In the genomic region with DNA sequence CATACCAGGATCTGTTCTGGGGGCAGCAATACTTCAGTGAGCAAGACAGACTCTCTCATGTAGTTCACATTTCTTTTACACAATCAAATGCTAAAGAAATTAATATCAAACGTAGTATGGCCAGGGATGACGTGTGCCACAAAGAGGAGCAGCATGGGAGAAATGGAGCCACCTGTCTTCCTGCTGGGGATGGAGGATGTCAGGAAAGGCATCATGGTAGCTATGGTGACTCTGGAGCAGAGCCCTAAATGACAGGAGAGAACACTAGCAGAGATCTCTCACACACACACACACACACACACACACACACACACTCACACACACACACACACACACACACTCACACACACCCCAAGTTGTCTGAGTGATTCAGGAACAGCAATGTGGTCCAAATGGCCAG, we compare ENCODE assay signal across 27 mouse cellular contexts. TPM values are rescaled to one million over a fixed set of nuclear protein-coding genes. Genes with fewer than 3 reads are reported as not detected.
DNase-seq lines count a peak whose midpoint lies in the region; TF ChIP-seq lines count a peak whose summit lies in the region.
"Had no signal": no experiment of that assay in that cellular context is flagged by ENCODE, and none has a peak within 500 bp of the region (broad histone marks: within the 10 kb centered on the region; RNA-seq: fewer than 3 reads in every experiment).

No protein-coding gene starts in this region.

- no peak for TF ChIP-seq CTCF in cerebellum, adult 2 months (IDR thresholded peaks at IDR 0.05; ENCODE audit: borderline replicate concordance, insufficient read depth, low read depth, low read length)
- TF ChIP-seq CTCF in layer of hippocampus, adult 2 months (conservative IDR thresholded peaks at IDR 0.05), result no peak

- peaks cover 68% of the 10 kb centered on the region for H3K4me1 ChIP-seq in cerebellum, adult 2 months (ENCODE audit: control insufficient read depth, insufficient read depth, low read length)

- no peak for TF ChIP-seq POLR2A in cerebellum, adult 2 months (IDR thresholded peaks at IDR 0.05; ENCODE audit: borderline replicate concordance, insufficient read depth, low read length)

- WGBS in cerebellum, adult 2 months, result 9% methylated on average over 2 of the region's 2 CpGs

- peak in 1 of 2 experiments; percentile 46 for DNase-seq in cerebellum, adult 2 months
- no peak for DNase-seq in cerebellum, adult 18-20 months
- DNase-seq in cerebellum, postnatal 10 days, result peak; percentile 59 to 62
- DNase-seq in cerebellum, postnatal 4 days (ENCODE audit: low spot score in 2 of 2), result no peak
- no peak for DNase-seq in layer of hippocampus, adult 2 months (ENCODE audit: low spot score in 2 of 2)
- no peak for DNase-seq in layer of hippocampus, adult 9-10 months (ENCODE audit: low spot score)
- DNase-seq: adrenal gland, adult 8-10 months; adrenal gland, postnatal 14 days; adrenal gland, postnatal 36 days; B cell, adult 2 months; cerebellum, adult 8-10 months; embryo, embryonic 11 days had no signal

- H3K27me3 ChIP-seq in cerebellum, adult 2 months (ENCODE audit: control insufficient read depth, insufficient read depth, low read length), result no peaks in the 10 kb centered on the region; the same call in 1 of the 2 replicates
- H3K27me3 ChIP-seq: embryonic facial prominence, embryonic 13.5 days; embryonic facial prominence, embryonic 15.5 days; forebrain, embryonic 12.5 days; Patski had no signal

- H3K4me3 ChIP-seq in cerebellum, adult 2 months (replicated peaks; ENCODE audit: insufficient read depth, low read depth, low read length), result no peak overlapping the region
- no peak overlapping the region for H3K4me3 ChIP-seq in layer of hippocampus, adult 2 months
- H3K4me3 ChIP-seq: embryonic facial prominence, embryonic 13.5 days; embryonic facial prominence, embryonic 15.5 days; erythroblast, embryonic 14.5 days; forebrain, embryonic 10.5 days; forebrain, embryonic 12.5 days had no signal

- peak overlapping the region; percentile 2; the same call in 1 of the 2 replicates for H3K27ac ChIP-seq in cerebellum, adult 2 months (ENCODE audit: insufficient read depth, low read length)
- peak overlapping the region; percentile 78; the same call in 1 of the 2 replicates for H3K27ac ChIP-seq in layer of hippocampus, adult 2 months
- H3K27ac ChIP-seq: embryonic facial prominence, embryonic 13.5 days; embryonic facial prominence, embryonic 15.5 days; forebrain, embryonic 12.5 days had no signal

RNA-seq across cellular contexts. Expression of a gene that starts 14.1 kb away (rescaled TPM):
- polyA plus RNA-seq in cerebellum, adult 2 months (2012; rRNA removed), result 158 and 176 TPM in 2 replicates
- total RNA-seq in layer of hippocampus, adult 2 months (2021), result 100 to 1,000 TPM; 276 to 290 TPM
- total RNA-seq: CH12.LX; common myeloid progenitor, adult 5-6 weeks had no signal
- polyA plus RNA-seq: activated CD4-positive, CD25-positive, alpha-beta regulatory T cell, adult 4 months; CD4-positive, CD25-positive, alpha-beta regulatory T cell, adult 4 months; erythroblast, embryonic 14.5 days; G1E had no signal

RNA-seq across cellular contexts. Expression of a gene that starts 44.4 kb away (rescaled TPM):
- polyA plus RNA-seq in cerebellum, adult 2 months (2012; rRNA removed), result 59.7 and 62.3 TPM in 2 replicates
- total RNA-seq in layer of hippocampus, adult 2 months (2021), result 10 to 100 TPM; 59.1 to 62.3 TPM
- total RNA-seq: CH12.LX; common myeloid progenitor, adult 5-6 weeks had no signal
- polyA plus RNA-seq: activated CD4-positive, CD25-positive, alpha-beta regulatory T cell, adult 4 months; CD4-positive, CD25-positive, alpha-beta regulatory T cell, adult 4 months; erythroblast, embryonic 14.5 days; forebrain, embryonic 10.5 days; G1E; Patski had no signal

RNA-seq across cellular contexts. Expression of a gene that starts 51.2 kb away (rescaled TPM):
- polyA plus RNA-seq in cerebellum, adult 2 months (2012; rRNA removed), result not detected in 2 replicates
- not detected for total RNA-seq in layer of hippocampus, adult 2 months (2021)
- total RNA-seq: adrenal gland, adult 18-20 months; adrenal gland, adult 8-10 months; adrenal gland, postnatal 14 days; adrenal gland, postnatal 36 days; CH12.LX; common myeloid progenitor, adult 5-6 weeks had no signal
- polyA plus RNA-seq: activated CD4-positive, CD25-positive, alpha-beta regulatory T cell, adult 4 months; brain, embryonic 14.5 days; CD4-positive, CD25-positive, alpha-beta regulatory T cell, adult 4 months; embryonic facial prominence, embryonic 15.5 days; erythroblast, embryonic 14.5 days; forebrain, embryonic 14.5 days; forebrain, embryonic 16.5 days; G1E; Patski had no signal

Comparison
In these comparisons a context has a peak if more than half of its experiments do, and no peak if none do; other contexts are left out.
1. DNase-seq: peak in cerebellum, postnatal 10 days (2 of 2); none in cerebellum, adult 18-20 months (0 of 2), cerebellum, postnatal 4 days (0 of 2), layer of hippocampus, adult 2 months (0 of 2) and layer of hippocampus, adult 9-10 months (single experiment).